Mouse (Mus musculus) cerebellum, adult 2 months (tissue): ENCODE results near the gene Slc26a8.

ENCODE experiments used
- CTCF ChIP-seq: fragments of 200-500 bp; IDR thresholded peaks from 2 replicates; pipeline ENCODE4 v1.5.1; 2011; ENCODE audit warnings: low read depth, mild to moderate bottlenecking, control low read depth, low read length, moderate library complexity, borderline replicate concordance; ENCODE audit not compliant: insufficient read depth
- POLR2A ChIP-seq: fragments of 200-500 bp; IDR thresholded peaks from 2 replicates; pipeline ENCODE4 v1.6.1; 2011; ENCODE audit warnings: low read length, control low read depth, borderline replicate concordance; ENCODE audit not compliant: insufficient read depth

- TF ChIP-seq CTCF = no peak
- no peak for TF ChIP-seq POLR2A
These were observed 21.2 kb upstream of the Slc26a8 start for GRCm38 (mm10) chr17:28711237-28711636.
